Mouse (Mus musculus) embryonic facial prominence, embryonic 11.5 days (tissue): ENCODE data around the gene Tle6. TPM values are rescaled to one million over a fixed set of nuclear protein-coding genes. Genes with fewer than 3 reads are reported as not detected.

Source experiments
- polyA plus RNA-seq: library from polyadenylated mRNA; unstranded; fragments of >200 nt; fragmentation: Nextera tagmentation; extraction: Ambion mirVana; gene quantifications from 2 replicates; pipeline ENCODE4 v1.2.1, GENCODE M21; 2014

Gene Tle6
- polyA plus RNA-seq, 1 experiment from 2014 or later = 7.1 TPM

Other genes starting within 250 kb of the Tle6 start
- 3.4 and 4.0 TPM in 2 replicates for gene Mfsd12, start 243.6 kb downstream of the Tle6 start, polyA plus RNA-seq
- gene 4930404N11Rik, start 235.3 kb downstream of the Tle6 start, polyA plus RNA-seq = not detected in 2 replicates
- gene Fzr1, start 222.6 kb downstream of the Tle6 start, polyA plus RNA-seq = 92.1 and 95.0 TPM in 2 replicates
- 45.0 and 52.5 TPM in 2 replicates for gene Dohh, start 216.6 kb downstream of the Tle6 start, polyA plus RNA-seq
- gene Gm48551, start 216.6 kb downstream of the Tle6 start, polyA plus RNA-seq = 2.5 and 4.1 TPM in 2 replicates
- gene Gm48552, start 212.1 kb downstream of the Tle6 start, polyA plus RNA-seq = 0.63 TPM in 1 of 2 replicates, not detected in the other
- gene Smim24, start 208.0 kb downstream of the Tle6 start, polyA plus RNA-seq = 3.4 and 4.1 TPM in 2 replicates
- gene Nfic, start 145.4 kb downstream of the Tle6 start, polyA plus RNA-seq = 13.1 and 16.1 TPM in 2 replicates
- gene Celf5, start 118.4 kb downstream of the Tle6 start, polyA plus RNA-seq = 2.5 and 2.7 TPM in 2 replicates
- gene Ncln, start 104.7 kb downstream of the Tle6 start, polyA plus RNA-seq = 31.9 and 44.2 TPM in 2 replicates
- 0.20 and 0.31 TPM in 2 replicates for gene S1pr4, start 100.9 kb downstream of the Tle6 start, polyA plus RNA-seq
- gene Gna15, start 76.8 kb downstream of the Tle6 start, polyA plus RNA-seq = 0.77 and 0.92 TPM in 2 replicates
- gene Gna11, start 55.9 kb downstream of the Tle6 start, polyA plus RNA-seq = 62.0 and 68.6 TPM in 2 replicates
- gene Aes, start 41.6 kb downstream of the Tle6 start, polyA plus RNA-seq = 303 and 321 TPM in 2 replicates
- 14.1 and 15.3 TPM in 2 replicates for gene Tle2, start 26.5 kb downstream of the Tle6 start, polyA plus RNA-seq
- gene BC025920, start 5.2 kb upstream of the Tle6 start, polyA plus RNA-seq = 0.52 and 0.70 TPM in 2 replicates
- 37.8 and 39.8 TPM in 2 replicates for gene Sirt6, start 26.7 kb upstream of the Tle6 start, polyA plus RNA-seq
- gene Ankrd24, start 27.5 kb upstream of the Tle6 start, polyA plus RNA-seq = 3.2 and 4.1 TPM in 2 replicates
- 5.1 and 5.2 TPM in 2 replicates for gene Gm10778, start 48.0 kb upstream of the Tle6 start, polyA plus RNA-seq
- gene Zfp433, start 103.8 kb upstream of the Tle6 start, polyA plus RNA-seq = 18.2 and 19.4 TPM in 2 replicates
- gene Gm3055, start 170.1 kb upstream of the Tle6 start, polyA plus RNA-seq = 16.8 and 17.8 TPM in 2 replicates
- gene Gm4767, start 211.1 kb upstream of the Tle6 start, polyA plus RNA-seq = 4.0 and 4.4 TPM in 2 replicates